Mouse (Mus musculus): ENCODE results near the gene Armh2.

GRCm38 (mm10) chr13:24792411-24793045, 51.5 kb downstream of the Armh2 start:
- TF ChIP-seq POLR2A (IDR thresholded peaks at IDR 0.05; ENCODE audit: insufficient read depth, low read depth, low read length) (no peak), CTCF (IDR thresholded peaks at IDR 0.05; ENCODE audit: insufficient read depth, low read depth, low read length) (no peak)
